Mouse (Mus musculus) CH12.LX (cell line): ENCODE results near the gene Mms19.

Source experiments
- CHD1 ChIP-seq: IDR thresholded peaks from 2 replicates; pipeline ENCODE4 v1.6.1; 2012; ENCODE audit warnings: low read depth, low read length, improper control_type of control experiment, inconsistent platforms
- CHD2 ChIP-seq: IDR thresholded peaks from 2 replicates; pipeline ENCODE4 v1.6.1; 2011; ENCODE audit warnings: low read length, improper control_type of control experiment
- CTCF ChIP-seq, 2 experiments: IDR thresholded peaks in 1 of 2; conservative IDR thresholded peaks in 1 of 2; 2 replicates each; pipeline ENCODE4 v1.5.1; 2011 to 2012; ENCODE audit warnings: low read depth in 2 of 2, low read length in 2 of 2, improper control_type of control experiment in 1 of 2, inconsistent platforms in 1 of 2, mild to moderate bottlenecking in 1 of 2, moderate library complexity in 1 of 2
- ELF1 ChIP-seq: IDR thresholded peaks from 2 replicates; pipeline ENCODE4 v1.6.1; 2014; ENCODE audit warnings: low read depth, mild to moderate bottlenecking, inconsistent platforms, low read length, improper control_type of control experiment
- EP300 ChIP-seq: IDR thresholded peaks from 2 replicates; pipeline ENCODE4 v1.6.1; 2011; ENCODE audit warnings: low read length, improper control_type of control experiment
- GABPA ChIP-seq: IDR thresholded peaks from 2 replicates; pipeline ENCODE4 v1.6.1; 2012; ENCODE audit warnings: low read depth, low read length, improper control_type of control experiment, inconsistent platforms; ENCODE audit not compliant: insufficient replicate concordance
- MAX ChIP-seq: IDR thresholded peaks from 2 replicates; pipeline ENCODE4 v1.6.1; 2011; ENCODE audit warnings: low read length, improper control_type of control experiment
- PAX5 ChIP-seq: IDR thresholded peaks from 2 replicates; pipeline ENCODE4 v1.6.1; 2012; ENCODE audit warnings: low read length, inconsistent platforms, mixed read lengths
- POLR2A ChIP-seq: IDR thresholded peaks from 2 replicates; pipeline ENCODE4 v1.6.1; 2011; ENCODE audit warnings: low read depth, mild to moderate bottlenecking, improper control_type of control experiment, low read length
- TCF12 ChIP-seq: IDR thresholded peaks from 2 replicates; pipeline ENCODE4 v1.6.1; 2014; ENCODE audit warnings: low read depth, mild to moderate bottlenecking, inconsistent platforms, low read length, improper control_type of control experiment
- USF2 ChIP-seq: conservative IDR thresholded peaks from 2 replicates; pipeline ENCODE4 v1.6.1; 2011; ENCODE audit warnings: low read depth, low read length, improper control_type of control experiment
- ZKSCAN1 ChIP-seq: IDR thresholded peaks from 2 replicates; pipeline ENCODE4 v1.6.1; 2012; ENCODE audit warnings: low read depth, inconsistent platforms, low read length, improper control_type of control experiment, borderline replicate concordance

DNA sequence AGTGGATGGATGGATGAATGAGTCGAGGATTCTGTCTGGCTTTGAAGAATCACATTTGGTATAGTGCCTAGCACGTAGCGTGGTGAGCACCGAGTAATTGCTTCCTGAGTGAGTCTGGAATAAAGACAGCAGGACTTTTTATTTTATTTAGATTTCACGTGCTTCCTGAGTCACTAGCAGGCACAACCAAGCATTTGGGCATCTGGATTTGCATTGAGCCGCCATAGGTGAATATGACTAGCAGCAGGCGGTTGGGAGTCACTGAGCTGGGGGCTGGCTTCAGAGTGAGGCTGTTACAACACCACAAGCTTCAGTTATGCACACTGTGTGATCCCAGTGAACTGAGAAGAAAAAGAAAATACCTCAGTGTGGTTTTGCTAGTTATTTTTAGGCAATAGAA, 28.1 kb upstream of the Mms19 start:
- TF ChIP-seq EP300 (no peak), POLR2A (no peak), ELF1 (no peak), GABPA (no peak), CTCF (conservative IDR thresholded peaks at IDR 0.05 in 1 of 2, IDR thresholded peaks at IDR 0.05 in 1 of 2; ENCODE audit: low read depth in 2 of 2, low read length in 2 of 2) (no peak), TCF12 (no peak), PAX5 (no peak), USF2 (no peak), MAX (no peak), ZKSCAN1 (no peak), CHD1 (no peak), CHD2 (no peak)
